Mouse (Mus musculus): ENCODE measurements around the gene Stx5a. TPM values are rescaled to one million over a fixed set of nuclear protein-coding genes. Genes with fewer than 3 reads are reported as not detected.
"Not testable (repeated sequence)": the region's sequence is repeated elsewhere in the genome, so short reads cannot be mapped to it uniquely, and the experiment has no call there.

The Stx5a gene
- total RNA-seq, 2 experiments from 2014 or later, result 59.9 to 70.7 TPM

GRCm38 (mm10) chr19:8715868-8716766, 25.1 kb upstream of the Stx5a start:
- no peak for DNase-seq (ENCODE audit: extremely low spot score in 1 of 2, low spot score in 1 of 2)

- DNase-seq (ENCODE audit: extremely low spot score in 1 of 2, low spot score in 1 of 2), result no peak
These were observed 24.3 kb upstream of the Stx5a start for GRCm38 (mm10) chr19:8716767-8717475.

GRCm38 (mm10) chr19:8718357-8718756, 22.9 kb upstream of the Stx5a start:
- DNase-seq (ENCODE audit: extremely low spot score in 1 of 2, low spot score in 1 of 2), result peak in 1 of 2 experiments; percentile 31

- not testable (repeated sequence) for DNase-seq (ENCODE audit: extremely low spot score in 1 of 2, low spot score in 1 of 2)
These were observed 22.2 kb upstream of the Stx5a start for GRCm38 (mm10) chr19:8719037-8719436.

GRCm38 (mm10) chr19:8721378-8721777, 19.8 kb upstream of the Stx5a start:
- DNase-seq (ENCODE audit: extremely low spot score in 1 of 2, low spot score in 1 of 2), result no peak

GRCm38 (mm10) chr19:8722021-8722420, 19.2 kb upstream of the Stx5a start:
- DNase-seq (ENCODE audit: extremely low spot score in 1 of 2, low spot score in 1 of 2), result no peak

GRCm38 (mm10) chr19:8722559-8722906, 18.7 kb upstream of the Stx5a start:
- no peak for DNase-seq (ENCODE audit: extremely low spot score in 1 of 2, low spot score in 1 of 2)

- DNase-seq (ENCODE audit: extremely low spot score in 1 of 2, low spot score in 1 of 2), result peak; percentile 77 to 79
These were observed 18.2 kb upstream of the Stx5a start, which contains the start of gene Slc3a2 for GRCm38 (mm10) chr19:8722907-8723573. Slc3a2 (minus strand) TSS chr19:8723369.

- DNase-seq (ENCODE audit: extremely low spot score in 1 of 2, low spot score in 1 of 2), result no peak
These were observed 17.5 kb upstream of the Stx5a start for GRCm38 (mm10) chr19:8723574-8724346.

- no peak for DNase-seq (ENCODE audit: extremely low spot score in 1 of 2, low spot score in 1 of 2)
These were observed 16.8 kb upstream of the Stx5a start for GRCm38 (mm10) chr19:8724392-8724791.

GRCm38 (mm10) chr19:8725081-8725613, 16.1 kb upstream of the Stx5a start:
- no peak for DNase-seq (ENCODE audit: extremely low spot score in 1 of 2, low spot score in 1 of 2)

GRCm38 (mm10) chr19:8726609-8727390, 14.4 kb upstream of the Stx5a start:
- DNase-seq (ENCODE audit: extremely low spot score in 1 of 2, low spot score in 1 of 2), result no peak

- no peak for DNase-seq (ENCODE audit: extremely low spot score in 1 of 2, low spot score in 1 of 2)
These were observed 13.6 kb upstream of the Stx5a start for GRCm38 (mm10) chr19:8727495-8728114.

- DNase-seq (ENCODE audit: extremely low spot score in 1 of 2, low spot score in 1 of 2), result not testable (repeated sequence)
These were observed 12.7 kb upstream of the Stx5a start for GRCm38 (mm10) chr19:8728335-8729099.

- no peak for DNase-seq (ENCODE audit: extremely low spot score in 1 of 2, low spot score in 1 of 2)
These were observed 6.9 kb upstream of the Stx5a start for GRCm38 (mm10) chr19:8734334-8734733.

GRCm38 (mm10) chr19:8735389-8736159, 5.6 kb upstream of the Stx5a start, which contains the start of gene Wdr74:
Wdr74 (plus strand) TSS chr19:8735827.
- DNase-seq (ENCODE audit: extremely low spot score in 1 of 2, low spot score in 1 of 2), result peak; percentile 89 to 95

- DNase-seq (ENCODE audit: extremely low spot score in 1 of 2, low spot score in 1 of 2), result no peak
These were observed 5.1 kb upstream of the Stx5a start for GRCm38 (mm10) chr19:8736160-8736467.
